ENCODE assay signal across 18 mouse cellular contexts in the genomic region with DNA sequence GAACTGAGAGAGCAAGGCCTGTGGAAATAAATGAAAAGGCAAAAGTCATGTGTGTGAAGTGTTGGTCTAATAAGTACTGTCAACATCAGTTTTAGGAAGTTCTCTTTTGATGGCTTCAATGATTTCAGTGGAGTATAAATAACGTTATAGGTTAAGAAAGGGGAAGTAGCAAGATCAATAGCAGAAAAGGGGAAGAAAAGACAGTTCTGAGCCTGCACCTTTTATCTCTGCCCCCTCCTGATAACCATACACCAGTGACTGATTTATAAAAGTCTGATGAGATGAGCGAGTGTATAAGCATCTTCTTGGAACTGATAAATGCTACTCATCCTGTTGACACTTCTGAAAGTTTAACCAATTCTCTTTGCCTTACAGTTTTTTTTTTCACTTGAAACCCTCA.
"Had no signal": no experiment of that assay in that cellular context is flagged by ENCODE, and none has a peak within 500 bp of the region (broad histone marks: within the 10 kb centered on the region; RNA-seq: fewer than 3 reads in every experiment).

No protein-coding gene starts in this region.

- ATAC-seq: midbrain, embryonic 16.5 days had no signal

- H3K4me3 ChIP-seq: midbrain, embryonic 10.5 days; midbrain, embryonic 12.5 days; myocyte; neural tube, embryonic 13.5 days; neural tube, embryonic 15.5 days; stomach, embryonic 15.5 days had no signal

- H3K9me3 ChIP-seq: midbrain, embryonic 10.5 days; midbrain, embryonic 12.5 days; neural tube, embryonic 13.5 days; neural tube, embryonic 15.5 days; stomach, embryonic 15.5 days had no signal

- H3K4me1 ChIP-seq: midbrain, embryonic 10.5 days; midbrain, embryonic 12.5 days; neural tube, embryonic 13.5 days; neural tube, embryonic 15.5 days; stomach, embryonic 15.5 days had no signal

- H3K27me3 ChIP-seq: midbrain, embryonic 12.5 days; neural tube, embryonic 13.5 days; neural tube, embryonic 15.5 days; stomach, embryonic 15.5 days had no signal

- DNase-seq: lung, adult 18-20 months; lung, embryonic 14.5 days; lung, postnatal 10 days; lung, postnatal 4 days; midbrain, embryonic 14.5 days; retina, postnatal 1 day; right cerebral cortex, adult 18-20 months; right cerebral cortex, postnatal 14 days; thymus, adult 2 months; thymus, postnatal 25 days; thymus, postnatal 4 days had no signal

- H3K36me3 ChIP-seq: stomach, embryonic 15.5 days had no signal
